Mouse (Mus musculus): ENCODE data around the gene Omd. TPM values are rescaled to one million over a fixed set of nuclear protein-coding genes. Genes with fewer than 3 reads are reported as not detected.

The Omd gene
- total and polyA plus RNA-seq, 3 experiments, result 0.37 TPM; not detected in 2

GRCm38 (mm10) chr13:49547563-49548150 lies 34.6 kb upstream of the Omd start:
- Histone ChIP-seq H3K79me2 (replicated peaks; ENCODE audit: control insufficient read depth, extremely low read depth, insufficient read depth, poor library complexity, severe bottlenecking) (no peaks in the 10 kb centered on the region), H3K4me3 (replicated peaks in 1 of 3; ENCODE audit: low read depth in 2 of 3, low read length in 2 of 3, poor library complexity in 1 of 3) (no peak overlapping the region), H3K36me3 (replicated peaks in 1 of 2; ENCODE audit: control insufficient read depth in 1 of 2, insufficient read depth in 1 of 2, low read length in 1 of 2) (peaks cover 0 to 5% of the 10 kb centered on the region in 2 experiments), H3K9ac (ENCODE audit: insufficient read depth, low read depth) (no peak overlapping the region), H3K9me3 (replicated peaks; ENCODE audit: low read length) (no peaks in the 10 kb centered on the region), H3K27me3 (replicated peaks) (no peaks in the 10 kb centered on the region), H3K4me2 (ENCODE audit: insufficient read depth, low read depth, poor library complexity, severe bottlenecking) (no peak overlapping the region), H3K27ac (ENCODE audit: insufficient read depth, low read depth) (no peak overlapping the region), H3K4me1 (ENCODE audit: control insufficient read depth in 1 of 2, insufficient read depth in 2 of 2) (peaks cover 0 to 7% of the 10 kb centered on the region in 2 experiments; a peak in 1 of 4 replicates)
- dilution Hi-C loops (cut with MboI; ENCODE audit: extremely low pct_ligation_motif_present, extremely low pct_unique_long_range_greater_than_20kb, low sequenced_read_pairs) (no loop called here), in situ Hi-C loops (cut with MboI; ENCODE audit: low pct_ligation_motif_present, low pct_unique_long_range_greater_than_20kb, low sequenced_read_pairs) (no loop called here)
- TF ChIP-seq ZC3H11A (IDR thresholded peaks at IDR 0.05; ENCODE audit: low read depth, low read length), result no peak
- no peak for TF ChIP-seq JUN (IDR thresholded peaks at IDR 0.05; ENCODE audit: insufficient read depth, low read depth, low read length)
- TF ChIP-seq ELF1 (IDR thresholded peaks at IDR 0.05; ENCODE audit: low read depth, low read length), result no peak
- TF ChIP-seq POLR2AphosphoS2 (IDR thresholded peaks at IDR 0.05; ENCODE audit: low read depth, low read length), result no peak
- no peak for TF ChIP-seq GABPA (IDR thresholded peaks at IDR 0.05; ENCODE audit: insufficient replicate concordance, low read depth, low read length)
- TF ChIP-seq TCF12 (IDR thresholded peaks at IDR 0.05; ENCODE audit: low read depth, low read length), result no peak
- no peak for TF ChIP-seq TBP (conservative IDR thresholded peaks at IDR 0.05; ENCODE audit: low read depth, low read length)
- no peak for TF ChIP-seq CTCF (conservative IDR thresholded peaks at IDR 0.05 in 1 of 2, IDR thresholded peaks at IDR 0.05 in 1 of 2; ENCODE audit: low read depth in 2 of 2, low read length in 2 of 2)
- no peak for TF ChIP-seq IRF4 (IDR thresholded peaks at IDR 0.05; ENCODE audit: low read depth, low read length)
- no peak for TF ChIP-seq UBTF (IDR thresholded peaks at IDR 0.05; ENCODE audit: low read depth, low read length)
- TF ChIP-seq ZMIZ1 (IDR thresholded peaks at IDR 0.05; ENCODE audit: low read depth, low read length), result no peak
- no peak for TF ChIP-seq ZKSCAN1 (IDR thresholded peaks at IDR 0.05; ENCODE audit: borderline replicate concordance, low read depth, low read length)
- no peak for TF ChIP-seq SIN3A (IDR thresholded peaks at IDR 0.05; ENCODE audit: low read length)
- no peak for TF ChIP-seq ETS1 (conservative IDR thresholded peaks at IDR 0.05; ENCODE audit: low read depth, low read length)
- TF ChIP-seq MXI1 (IDR thresholded peaks at IDR 0.05; ENCODE audit: low read depth, low read length), result no peak
- TF ChIP-seq RCOR1 (conservative IDR thresholded peaks at IDR 0.05; ENCODE audit: low read depth, low read length), result no peak
- no peak for TF ChIP-seq NRF1 (IDR thresholded peaks at IDR 0.05; ENCODE audit: low read depth, low read length)
- DNase-seq (ENCODE audit: extremely low read depth), result no peak

DNA sequence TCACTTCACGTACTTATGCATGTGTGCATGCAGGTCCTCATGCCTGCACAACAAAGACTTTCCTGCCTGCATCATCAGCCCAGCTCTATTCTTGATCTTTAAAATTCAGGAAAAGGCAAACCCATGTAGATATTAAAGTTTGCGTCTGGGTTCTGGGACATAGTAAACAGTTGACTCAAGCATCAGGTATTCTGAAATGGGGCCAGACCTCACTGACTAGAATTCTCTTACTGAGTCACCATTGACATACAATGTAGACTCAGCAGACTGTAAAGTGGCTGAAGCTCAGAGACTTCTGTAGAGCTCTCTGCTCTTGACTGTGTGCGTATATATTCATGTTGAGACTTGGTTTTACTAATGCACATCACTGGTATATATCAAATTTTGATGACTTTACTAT lies 32.6 kb upstream of the Omd start:
- no peak for TF ChIP-seq MXI1 (IDR thresholded peaks at IDR 0.05; ENCODE audit: low read depth, low read length)
- TF ChIP-seq EP300 (IDR thresholded peaks at IDR 0.05; ENCODE audit: low read length), result no peak
- no peak for TF ChIP-seq HCFC1 (IDR thresholded peaks at IDR 0.05; ENCODE audit: low read depth, low read length)
- TF ChIP-seq ETS1 (conservative IDR thresholded peaks at IDR 0.05; ENCODE audit: low read depth, low read length), result no peak
- TF ChIP-seq ZNF384 (IDR thresholded peaks at IDR 0.05; ENCODE audit: low read depth, low read length), result no peak
- no peak for TF ChIP-seq MEF2A (IDR thresholded peaks at IDR 0.05; ENCODE audit: borderline replicate concordance, low read depth, low read length)
- TF ChIP-seq TBP (conservative IDR thresholded peaks at IDR 0.05; ENCODE audit: low read depth, low read length), result no peak
- TF ChIP-seq ZMIZ1 (IDR thresholded peaks at IDR 0.05; ENCODE audit: low read depth, low read length), result no peak
- no peak for TF ChIP-seq MAX (IDR thresholded peaks at IDR 0.05; ENCODE audit: low read length)
- TF ChIP-seq NRF1 (IDR thresholded peaks at IDR 0.05; ENCODE audit: low read depth, low read length), result no peak
- no peak for TF ChIP-seq RCOR1 (conservative IDR thresholded peaks at IDR 0.05; ENCODE audit: low read depth, low read length)
- TF ChIP-seq BHLHE40 (IDR thresholded peaks at IDR 0.05; ENCODE audit: low read depth, low read length), result no peak
- TF ChIP-seq ZC3H11A (IDR thresholded peaks at IDR 0.05; ENCODE audit: low read depth, low read length), result no peak
- TF ChIP-seq POLR2AphosphoS2 (IDR thresholded peaks at IDR 0.05; ENCODE audit: low read depth, low read length), result no peak
- no peak for TF ChIP-seq NELFE (IDR thresholded peaks at IDR 0.05; ENCODE audit: low read depth, low read length)
- TF ChIP-seq USF2 (conservative IDR thresholded peaks at IDR 0.05; ENCODE audit: low read depth, low read length), result no peak
- TF ChIP-seq RAD21 (IDR thresholded peaks at IDR 0.05; ENCODE audit: low read depth, low read length), result no peak
- Histone ChIP-seq H3K9me3 (replicated peaks; ENCODE audit: low read length) (no peaks in the 10 kb centered on the region), H3K27ac (ENCODE audit: insufficient read depth, low read depth) (no peak overlapping the region), H3K4me1 (ENCODE audit: control insufficient read depth in 1 of 2, insufficient read depth in 2 of 2) (peaks cover 0 to 7% of the 10 kb centered on the region in 2 experiments; a peak in 1 of 4 replicates), H3K79me2 (replicated peaks; ENCODE audit: control insufficient read depth, extremely low read depth, insufficient read depth, poor library complexity, severe bottlenecking) (no peaks in the 10 kb centered on the region), H3K9ac (ENCODE audit: insufficient read depth, low read depth) (no peak overlapping the region), H3K4me2 (ENCODE audit: insufficient read depth, low read depth, poor library complexity, severe bottlenecking) (no peak overlapping the region), H3K36me3 (replicated peaks in 1 of 2; ENCODE audit: control insufficient read depth in 1 of 2, insufficient read depth in 1 of 2, low read length in 1 of 2) (peaks cover 0 to 5% of the 10 kb centered on the region in 2 experiments), H3K27me3 (replicated peaks) (no peaks in the 10 kb centered on the region), H3K4me3 (replicated peaks in 1 of 3; ENCODE audit: low read depth in 2 of 3, low read length in 2 of 3, poor library complexity in 1 of 3) (no peak overlapping the region)
- no peak for DNase-seq (ENCODE audit: extremely low read depth)
- in situ Hi-C loops (cut with MboI; ENCODE audit: low pct_ligation_motif_present, low pct_unique_long_range_greater_than_20kb, low sequenced_read_pairs) (no loop called here), dilution Hi-C loops (cut with MboI; ENCODE audit: extremely low pct_ligation_motif_present, extremely low pct_unique_long_range_greater_than_20kb, low sequenced_read_pairs) (no loop called here)
